Mouse (Mus musculus) forebrain, embryonic 13.5 days (tissue): ENCODE measurements around the gene Tubb2b. TPM values are rescaled to one million over a fixed set of nuclear protein-coding genes. Genes with fewer than 3 reads are reported as not detected.

Source experiments
- ATAC-seq: fragments of 200-750 bp; cut with Nextera tagmentation; 2 replicates; pipeline ENCODE4 v1.8.0; 2017
- H3K27ac ChIP-seq: fragments of 300-500 bp; sonication (generic); 2 replicates; pipeline ENCODE4 v1.5.1; 2015; ENCODE audit warnings: inconsistent platforms, mild to moderate bottlenecking, moderate library complexity
- H3K27me3 ChIP-seq: fragments of 300-500 bp; sonication (generic); 2 replicates; pipeline ENCODE4 v1.6.1; 2015; ENCODE audit warnings: mild to moderate bottlenecking, inconsistent platforms
- H3K36me3 ChIP-seq: fragments of 300-500 bp; sonication (generic); 2 replicates; pipeline ENCODE4 v1.6.1; 2015; ENCODE audit warnings: mild to moderate bottlenecking, inconsistent platforms; ENCODE audit not compliant: poor library complexity, severe bottlenecking
- H3K4me1 ChIP-seq: fragments of 300-500 bp; sonication (generic); 2 replicates; pipeline ENCODE4 v1.6.1; 2015; ENCODE audit warnings: inconsistent platforms
- H3K4me2 ChIP-seq: fragments of 300-500 bp; sonication (generic); 2 replicates; pipeline ENCODE4 v1.6.1; 2015; ENCODE audit warnings: inconsistent platforms, mild to moderate bottlenecking, moderate library complexity
- H3K4me3 ChIP-seq: fragments of 300-500 bp; sonication (generic); 2 replicates; pipeline ENCODE4 v1.5.1; 2015; ENCODE audit warnings: mild to moderate bottlenecking, inconsistent platforms
- H3K9ac ChIP-seq: fragments of 300-500 bp; sonication (generic); 2 replicates; pipeline ENCODE4 v1.6.1; 2015; ENCODE audit warnings: mild to moderate bottlenecking, inconsistent platforms
- H3K9me3 ChIP-seq: fragments of 300-500 bp; sonication (generic); replicated peaks from 2 replicates; pipeline ENCODE4 v1.6.1; 2016; ENCODE audit warnings: inconsistent platforms
- WGBS: fragments of 180-500 bp; shearing (Covaris S2); methylation state at CpG from one replicate; pipeline ENCODE4 v1.1.7; 2015; 5-methylcytosine and 5-hydroxymethylcytosine counted together
- polyA plus RNA-seq: library from polyadenylated mRNA; unstranded; fragments of >200 nt; fragmentation: Nextera tagmentation; extraction: Ambion mirVana; gene quantifications from 2 replicates; pipeline ENCODE4 v1.2.1, GENCODE M21; 2015

Gene Tubb2b
- polyA plus RNA-seq, 1 experiment from 2014 or later, result 559 TPM

DNA sequence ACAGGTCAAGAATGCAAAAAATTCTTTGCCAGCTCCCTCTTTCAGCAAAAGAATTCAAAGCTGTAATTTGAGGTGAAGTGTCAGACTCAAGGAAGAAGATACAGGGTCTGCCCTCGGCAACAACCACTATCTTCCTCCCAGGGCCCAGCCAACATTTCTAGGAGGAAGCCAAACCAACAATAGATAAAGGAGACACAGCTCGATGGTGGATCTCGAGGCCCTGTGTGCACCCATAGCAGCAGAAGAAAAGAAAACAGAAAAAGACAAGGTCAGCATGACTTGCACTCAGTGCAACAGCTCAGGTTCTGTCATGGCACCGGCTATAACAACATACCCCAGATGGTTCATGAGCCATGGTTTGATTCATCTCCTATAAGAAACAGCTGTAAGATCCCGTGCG is 13.8 kb downstream of the Tubb2b start:
- no peak for ATAC-seq
- WGBS, result 89% methylated on average over 6 of the region's 6 CpGs
- H3K4me1 ChIP-seq, result no peaks in the 10 kb centered on the region
- no peak overlapping the region for H3K4me3 ChIP-seq
- H3K27ac ChIP-seq, result no peak overlapping the region
- H3K4me2 ChIP-seq, result no peak overlapping the region
- peaks cover 15% of the 10 kb centered on the region for H3K36me3 ChIP-seq
- H3K9me3 ChIP-seq, result no peaks in the 10 kb centered on the region
- H3K27me3 ChIP-seq, result no peaks in the 10 kb centered on the region
- H3K9ac ChIP-seq, result no peak overlapping the region

DNA sequence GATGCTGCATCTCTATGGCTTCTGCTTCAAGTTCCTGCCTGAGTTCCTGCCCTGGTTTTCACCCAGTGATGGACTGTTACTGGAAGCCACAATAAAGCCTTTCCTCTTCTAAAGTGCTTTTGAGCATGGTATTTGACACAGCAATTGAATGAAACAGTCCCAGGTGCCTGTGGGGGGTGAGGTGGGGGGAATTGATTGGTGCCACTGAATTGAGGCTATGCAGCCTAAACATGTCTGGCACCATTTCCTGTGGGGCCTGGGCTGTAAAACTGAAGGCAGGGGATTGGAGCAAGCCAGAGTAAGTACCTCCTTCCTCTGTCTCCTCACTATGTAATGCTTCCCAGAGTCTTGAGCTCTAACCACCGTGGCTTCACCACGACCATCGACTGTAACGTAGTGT is 15.6 kb downstream of the Tubb2b start:
- Histone ChIP-seq H3K27ac (no peak overlapping the region), H3K36me3 (peaks cover 3% of the 10 kb centered on the region; the same call in 1 of the 2 replicates), H3K9ac (no peak overlapping the region), H3K4me2 (no peak overlapping the region), H3K4me1 (0 out of 2 replicates have a peak, but pooled peaks cover 2% of the 10 kb centered on the region), H3K27me3 (no peaks in the 10 kb centered on the region), H3K4me3 (no peak overlapping the region), H3K9me3 (no peaks in the 10 kb centered on the region)
- WGBS, result 92% methylated on average over 4 of the region's 4 CpGs
- no peak for ATAC-seq

DNA sequence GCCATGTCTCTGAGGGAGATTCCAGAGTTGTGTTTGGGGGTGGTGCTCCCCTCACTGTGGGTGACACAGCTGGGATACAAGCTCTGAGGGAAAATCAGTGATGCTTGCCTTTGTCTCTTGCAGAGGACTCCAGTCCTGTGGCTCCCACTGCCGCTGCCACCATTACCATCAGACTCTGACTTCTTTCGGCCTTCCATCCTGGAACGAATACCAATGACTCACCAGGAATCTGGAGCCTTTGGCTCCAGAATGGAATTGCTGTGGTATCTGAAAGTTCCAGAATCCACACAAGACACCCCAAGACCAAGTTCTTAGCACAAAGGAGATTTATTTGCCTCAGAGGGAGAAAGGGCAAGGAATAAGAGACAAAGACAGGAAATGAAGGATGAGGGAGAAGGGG is 17.2 kb downstream of the Tubb2b start:
- WGBS, result 91% methylated on average over 3 of the region's 3 CpGs
- Histone ChIP-seq H3K9me3 (no peaks in the 10 kb centered on the region), H3K36me3 (peaks cover 3% of the 10 kb centered on the region; the same call in 1 of the 2 replicates), H3K4me3 (no peak overlapping the region), H3K27ac (no peak overlapping the region), H3K9ac (no peak overlapping the region), H3K4me2 (no peak overlapping the region), H3K27me3 (no peaks in the 10 kb centered on the region), H3K4me1 (0 out of 2 replicates have a peak, but pooled peaks cover 4% of the 10 kb centered on the region)
- no peak for ATAC-seq

DNA sequence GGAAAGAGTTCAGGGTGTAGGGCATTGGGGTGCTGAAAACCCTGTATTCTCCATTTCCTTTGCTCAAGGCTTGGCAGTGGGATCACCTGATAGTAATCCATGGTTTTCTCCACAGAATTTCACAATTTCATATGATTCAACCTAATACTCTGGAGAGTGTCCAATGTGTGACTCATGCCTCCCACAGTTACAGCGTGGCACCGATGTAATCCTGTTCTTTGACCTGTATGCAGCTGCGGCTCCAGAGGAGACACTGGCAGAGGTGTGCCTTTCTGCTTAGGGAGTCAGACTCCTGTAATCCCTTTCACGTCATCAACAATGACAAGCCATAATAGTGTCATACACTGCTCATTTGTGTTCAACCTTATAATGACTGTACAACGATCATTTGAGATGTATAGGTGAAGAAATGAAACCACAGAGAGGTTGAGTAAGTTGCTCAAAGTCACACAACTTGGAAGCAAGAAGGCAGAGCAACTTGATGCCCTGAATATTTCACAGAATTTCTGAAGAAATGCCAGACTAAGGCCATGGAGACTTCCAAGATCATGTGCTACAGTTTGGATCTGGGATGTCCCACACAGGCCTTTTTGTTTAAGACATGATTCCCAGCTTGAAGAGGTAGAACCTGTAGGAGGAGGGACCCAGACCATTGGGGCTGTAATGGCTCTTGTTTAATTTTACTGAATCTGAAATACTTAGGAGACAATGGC is 17.7 kb downstream of the Tubb2b start:
- Histone ChIP-seq H3K4me3 (no peak overlapping the region), H3K9me3 (no peaks in the 10 kb centered on the region), H3K9ac (no peak overlapping the region), H3K4me1 (0 out of 2 replicates have a peak, but pooled peaks cover 4% of the 10 kb centered on the region), H3K4me2 (no peak overlapping the region), H3K27ac (no peak overlapping the region), H3K27me3 (no peaks in the 10 kb centered on the region), H3K36me3 (peaks cover 3% of the 10 kb centered on the region; the same call in 1 of the 2 replicates)
- WGBS, result 87% methylated on average over 5 of the region's 5 CpGs
- no peak for ATAC-seq

DNA sequence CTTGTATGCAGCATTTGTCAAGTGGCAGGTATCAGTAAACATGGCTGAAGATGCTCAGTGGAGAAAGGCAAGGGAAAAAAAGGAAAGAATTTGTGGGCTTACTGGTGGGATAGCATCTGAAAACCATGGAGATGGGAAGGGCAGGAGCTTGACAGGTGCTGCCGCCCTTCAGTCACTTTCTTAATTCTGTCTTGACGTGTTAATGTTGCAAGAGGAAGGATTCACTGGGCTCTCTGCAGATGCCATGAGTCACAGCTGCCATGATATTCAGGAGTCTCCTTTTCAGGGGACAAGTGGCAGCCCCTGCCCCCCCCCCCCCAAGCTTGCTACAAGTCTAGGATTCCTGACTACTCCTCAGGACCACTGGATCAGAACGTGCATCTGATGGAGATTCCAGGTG is 18.4 kb downstream of the Tubb2b start:
- WGBS, result 86% methylated on average over 3 of the region's 3 CpGs
- Histone ChIP-seq H3K27ac (no peak overlapping the region), H3K4me1 (0 out of 2 replicates have a peak, but pooled peaks cover 4% of the 10 kb centered on the region), H3K9me3 (no peaks in the 10 kb centered on the region), H3K27me3 (no peaks in the 10 kb centered on the region), H3K4me3 (no peak overlapping the region), H3K4me2 (no peak overlapping the region), H3K9ac (no peak overlapping the region), H3K36me3 (peaks cover 3% of the 10 kb centered on the region; the same call in 1 of the 2 replicates)
- no peak for ATAC-seq

DNA sequence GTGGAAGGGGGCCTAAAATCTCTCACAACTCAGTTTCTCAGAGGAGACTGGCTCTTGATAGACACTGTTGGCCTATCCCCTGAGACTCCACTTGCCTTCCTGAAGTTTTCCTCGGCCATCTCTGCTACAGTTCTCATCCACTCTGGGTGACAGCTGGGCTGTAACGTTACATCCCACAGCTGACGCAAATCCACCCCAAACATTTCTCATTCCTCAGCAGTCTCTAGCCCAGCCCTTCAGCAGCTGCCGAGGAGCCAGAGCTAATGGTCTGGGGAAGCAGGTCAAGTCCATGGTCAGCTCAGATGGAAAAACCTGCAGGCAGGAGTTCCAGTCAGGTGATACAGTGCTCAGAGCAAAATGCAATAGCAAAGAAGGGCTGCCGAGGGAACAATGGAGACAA is 19.2 kb downstream of the Tubb2b start:
- no peak for ATAC-seq
- WGBS, result 80% methylated on average over 5 of the region's 5 CpGs
- H3K27me3 ChIP-seq, result no peaks in the 10 kb centered on the region

DNA sequence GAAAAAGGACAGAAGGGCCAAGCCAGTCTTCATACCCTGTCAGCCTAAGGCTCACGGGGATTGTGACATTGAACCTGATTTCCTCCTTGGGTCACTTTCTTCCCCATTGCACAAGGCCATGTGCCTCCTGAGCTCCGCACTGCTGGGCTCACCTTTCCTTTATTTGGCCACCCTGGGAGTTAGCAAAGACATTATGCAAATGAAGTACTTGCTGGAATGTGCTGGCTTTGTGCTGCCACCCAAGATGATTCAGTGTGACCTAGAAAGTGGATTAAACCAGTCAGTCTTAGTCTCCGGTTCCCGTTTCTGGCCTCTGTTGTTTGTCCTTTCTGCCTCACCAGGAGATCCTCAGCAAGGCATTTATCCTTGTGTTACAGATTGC is 20.6 kb downstream of the Tubb2b start:
- WGBS, result 20% methylated on average over 4 of the region's 4 CpGs

More for the DNA sequence above, 19.2 kb downstream of the Tubb2b start:
- Histone ChIP-seq H3K36me3 (0 out of 2 replicates have a peak, but pooled peaks cover 3% of the 10 kb centered on the region), H3K4me2 (no peak overlapping the region), H3K4me1 (0 out of 2 replicates have a peak, but pooled peaks cover 4% of the 10 kb centered on the region), H3K9me3 (no peaks in the 10 kb centered on the region), H3K4me3 (no peak overlapping the region), H3K9ac (no peak overlapping the region), H3K27ac (no peak overlapping the region)

DNA sequence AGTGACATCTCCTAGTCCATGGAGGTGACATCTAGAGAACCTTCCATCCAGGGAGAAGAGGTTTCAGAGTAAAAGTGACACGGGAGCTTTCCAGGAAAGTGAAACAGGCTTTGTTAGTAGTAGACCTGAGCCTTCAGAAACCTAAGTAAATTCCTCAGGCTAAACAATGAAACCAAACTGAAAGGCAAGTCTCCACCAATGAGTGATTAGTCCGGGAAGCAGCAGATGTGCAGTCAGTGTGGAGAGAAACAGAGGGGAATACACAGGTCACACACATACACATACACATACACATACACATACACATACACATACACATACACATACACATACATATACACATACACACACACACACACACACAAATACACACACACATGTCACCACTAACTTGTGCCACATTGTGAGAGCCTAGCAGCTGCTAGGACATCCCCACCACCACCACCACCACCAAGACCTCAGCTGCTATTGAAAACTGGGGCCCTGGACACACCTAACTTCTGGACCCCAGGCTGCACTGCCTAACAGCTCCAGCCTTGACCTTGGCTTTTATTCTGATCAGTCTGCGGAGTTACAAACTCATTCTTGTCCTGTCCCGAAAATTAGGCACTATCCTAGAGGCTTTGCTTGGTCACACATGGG is 21.1 kb downstream of the Tubb2b start:
- H3K4me3 ChIP-seq, result no peak overlapping the region
- H3K36me3 ChIP-seq, result 0 out of 2 replicates have a peak, but pooled peaks cover 3% of the 10 kb centered on the region
- no peak overlapping the region for H3K4me2 ChIP-seq
- H3K27me3 ChIP-seq, result no peaks in the 10 kb centered on the region
- no peak overlapping the region for H3K27ac ChIP-seq
- no peak for ATAC-seq
- H3K9me3 ChIP-seq, result no peaks in the 10 kb centered on the region
- H3K4me1 ChIP-seq, result 0 out of 2 replicates have a peak, but pooled peaks cover 4% of the 10 kb centered on the region
- 70% methylated on average over 4 of the region's 4 CpGs for WGBS
- H3K9ac ChIP-seq, result no peak overlapping the region

More for the DNA sequence above, 20.6 kb downstream of the Tubb2b start:
- Histone ChIP-seq H3K27ac (no peak overlapping the region), H3K27me3 (no peaks in the 10 kb centered on the region), H3K4me3 (no peak overlapping the region), H3K36me3 (0 out of 2 replicates have a peak, but pooled peaks cover 3% of the 10 kb centered on the region), H3K9me3 (no peaks in the 10 kb centered on the region), H3K4me1 (0 out of 2 replicates have a peak, but pooled peaks cover 4% of the 10 kb centered on the region), H3K4me2 (no peak overlapping the region), H3K9ac (no peak overlapping the region)
- no peak for ATAC-seq

DNA sequence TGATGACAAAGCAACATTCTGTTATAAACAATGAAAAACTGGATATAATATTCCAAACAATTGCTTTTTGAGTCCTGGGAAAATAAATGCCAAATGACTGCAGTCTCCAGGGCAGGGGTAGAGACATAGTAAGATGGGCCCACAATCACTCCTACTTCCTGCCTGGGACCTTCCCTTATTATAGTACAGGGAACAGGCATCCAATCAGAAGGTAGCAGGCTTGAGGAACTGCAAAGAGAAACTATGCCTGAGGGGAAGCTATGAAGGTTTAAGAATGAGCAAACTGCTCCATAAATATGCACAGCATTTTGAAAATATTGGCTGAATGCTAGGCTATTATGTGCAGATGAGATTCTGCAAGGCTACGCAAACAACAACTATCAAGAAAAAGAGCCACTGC is 23.3 kb downstream of the Tubb2b start:
- Histone ChIP-seq H3K4me2 (no peak overlapping the region), H3K4me1 (0 out of 2 replicates have a peak, but pooled peaks cover 4% of the 10 kb centered on the region), H3K27me3 (no peaks in the 10 kb centered on the region), H3K4me3 (no peak overlapping the region), H3K9me3 (no peaks in the 10 kb centered on the region), H3K27ac (no peak overlapping the region), H3K9ac (no peak overlapping the region), H3K36me3 (no peaks in the 10 kb centered on the region)
- 100% methylated on average over 1 of the region's 1 CpGs for WGBS
- ATAC-seq, result no peak

DNA sequence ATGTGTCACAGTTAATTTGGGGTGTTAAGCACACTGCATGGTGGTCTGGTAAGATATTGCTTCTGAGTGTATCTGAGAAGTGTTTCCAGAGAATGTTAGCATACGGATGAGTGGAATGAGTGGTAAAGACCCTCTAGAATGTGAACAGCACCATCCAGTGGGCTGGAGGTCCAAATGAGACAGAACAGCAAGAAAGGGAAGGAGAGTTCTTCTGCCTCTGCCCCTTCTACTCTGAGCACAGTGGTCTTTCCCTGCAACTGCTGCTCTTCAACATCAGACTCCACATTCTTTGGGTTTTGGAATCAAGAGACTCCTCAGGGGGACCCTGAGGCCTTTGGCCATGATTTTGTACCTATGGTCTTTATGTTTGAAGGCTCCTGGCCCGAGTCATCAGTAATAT is 24.0 kb downstream of the Tubb2b start:
- H3K4me1 ChIP-seq, result 0 out of 2 replicates have a peak, but pooled peaks cover 4% of the 10 kb centered on the region
- H3K9ac ChIP-seq, result no peak overlapping the region
- no peak overlapping the region for H3K4me2 ChIP-seq
- no peaks in the 10 kb centered on the region for H3K9me3 ChIP-seq
- H3K27ac ChIP-seq, result no peak overlapping the region
- no peaks in the 10 kb centered on the region for H3K27me3 ChIP-seq
- no peak for ATAC-seq
- 91% methylated on average over 2 of the region's 2 CpGs for WGBS
- H3K36me3 ChIP-seq, result no peaks in the 10 kb centered on the region
- H3K4me3 ChIP-seq, result no peak overlapping the region

DNA sequence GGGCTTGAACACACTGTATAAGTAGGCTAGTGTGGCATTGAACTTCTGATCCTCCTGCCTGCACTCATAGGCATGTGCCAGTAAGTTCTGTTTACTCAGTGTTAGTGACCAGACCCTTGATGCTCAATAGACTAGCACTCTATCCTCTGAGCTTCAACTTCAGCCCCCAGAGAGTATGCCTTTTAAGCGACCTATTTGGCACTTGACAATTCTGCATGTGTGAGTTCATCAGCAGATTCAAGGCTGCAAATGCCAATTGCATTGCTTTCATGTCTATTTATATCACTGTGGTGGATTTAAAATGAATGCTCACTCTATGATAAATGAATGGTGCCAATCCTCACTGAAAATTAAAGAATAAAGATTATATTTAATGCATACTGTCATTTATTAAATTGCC is 24.9 kb downstream of the Tubb2b start:
- WGBS, result 80% methylated on average over 1 of the region's 1 CpGs
- no peak for ATAC-seq

DNA sequence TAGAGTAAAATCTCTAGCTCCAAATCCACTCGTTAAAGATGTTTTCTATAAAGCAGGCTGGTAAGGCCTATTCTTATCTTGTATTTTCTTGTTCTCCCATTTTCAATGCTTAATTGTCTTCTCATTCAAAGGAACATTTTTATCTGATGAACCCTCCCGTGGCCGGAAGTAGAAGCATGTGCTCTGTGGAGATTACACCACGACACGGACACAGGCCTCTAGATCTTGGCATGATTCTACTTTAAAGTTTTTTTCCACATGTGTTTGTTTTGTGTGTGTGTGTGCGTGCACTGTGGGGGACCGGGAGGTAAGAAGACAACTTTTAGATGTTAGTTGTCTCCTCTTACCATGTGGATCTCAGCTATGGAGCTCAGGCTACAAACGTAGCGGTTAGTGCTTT is 28.4 kb downstream of the Tubb2b start:
- no peaks in the 10 kb centered on the region for H3K36me3 ChIP-seq
- peaks cover 4% of the 10 kb centered on the region for H3K4me1 ChIP-seq
- no peaks in the 10 kb centered on the region for H3K27me3 ChIP-seq
- no peak overlapping the region for H3K27ac ChIP-seq
- ATAC-seq, result no peak
- no peak overlapping the region for H3K4me3 ChIP-seq
- no peak overlapping the region for H3K4me2 ChIP-seq
- H3K9me3 ChIP-seq, result 0 out of 2 replicates have a peak, but pooled peaks cover 3% of the 10 kb centered on the region
- 74% methylated on average over 9 of the region's 9 CpGs for WGBS
- H3K9ac ChIP-seq, result no peak overlapping the region

More for the DNA sequence above, 24.9 kb downstream of the Tubb2b start:
- Histone ChIP-seq H3K27me3 (no peaks in the 10 kb centered on the region), H3K9me3 (no peaks in the 10 kb centered on the region), H3K4me1 (0 out of 2 replicates have a peak, but pooled peaks cover 4% of the 10 kb centered on the region), H3K4me2 (no peak overlapping the region), H3K9ac (no peak overlapping the region), H3K27ac (no peak overlapping the region), H3K36me3 (no peaks in the 10 kb centered on the region), H3K4me3 (no peak overlapping the region)
